Mouse (Mus musculus) pancreas, adult 10 weeks (tissue): ENCODE measurements around the gene Aadat. TPM values are rescaled to one million over a fixed set of nuclear protein-coding genes. Genes with fewer than 3 reads are reported as not detected.

ENCODE experiments used
- polyA plus RNA-seq: library from polyadenylated mRNA; stranded (reverse); fragments of 350-450 nt; fragmentation: Illumina TruSeq; extraction: RNeasy Lipid Tissue Mini Kit (QIAGEN cat#74804); gene quantifications from one replicate; pipeline ENCODE4 v1.2.3, GENCODE M21; 2015; ENCODE audit warnings: low read depth, low replicate concordance; ENCODE audit not compliant: insufficient read depth

The Aadat gene
- polyA plus RNA-seq, result not detected

DNA sequence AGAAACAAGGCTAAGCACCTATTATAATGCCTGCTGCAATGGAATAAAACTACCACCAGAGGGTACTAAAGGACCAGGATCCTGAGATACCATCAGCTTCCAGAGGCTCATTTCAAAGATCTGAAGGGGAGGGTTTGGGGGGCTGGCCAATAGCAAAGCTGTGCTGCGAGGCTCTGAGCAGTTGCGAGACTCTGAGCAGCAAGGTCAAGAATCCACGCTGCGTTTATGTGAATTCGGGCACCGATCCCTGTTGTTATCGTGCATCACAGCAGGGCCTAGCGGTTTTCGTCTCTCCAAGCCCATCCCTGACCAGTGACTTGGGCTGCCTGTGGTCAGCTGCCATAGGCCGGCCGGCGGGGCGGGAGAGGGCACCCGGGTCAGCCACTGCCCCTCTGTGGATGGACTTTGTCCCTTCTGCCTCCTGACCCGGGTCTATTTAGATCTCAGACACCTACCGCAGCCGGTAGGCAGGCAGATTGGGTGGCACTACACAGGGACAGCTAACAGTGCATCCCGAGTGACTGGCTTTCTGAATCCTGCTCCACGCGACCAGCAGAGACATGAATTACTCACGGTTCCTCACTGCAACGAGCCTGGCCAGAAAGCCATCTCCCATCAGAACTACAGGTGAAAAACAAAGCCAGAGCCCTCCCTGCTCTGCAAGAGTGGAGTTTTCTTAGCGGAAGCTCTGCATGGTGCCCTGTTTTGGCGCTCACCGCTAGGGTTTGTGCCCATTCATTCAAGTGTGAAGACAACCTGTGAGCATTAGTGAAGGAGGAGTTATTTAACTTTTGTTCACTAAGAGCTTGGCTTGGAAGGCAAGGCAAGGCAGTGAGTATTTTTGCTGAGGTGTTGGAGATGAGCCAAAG, at the start of gene Aadat:
Gene Aadat (plus strand): TSS at position 280 of the 869 bp plus-strand sequence.

DNA sequence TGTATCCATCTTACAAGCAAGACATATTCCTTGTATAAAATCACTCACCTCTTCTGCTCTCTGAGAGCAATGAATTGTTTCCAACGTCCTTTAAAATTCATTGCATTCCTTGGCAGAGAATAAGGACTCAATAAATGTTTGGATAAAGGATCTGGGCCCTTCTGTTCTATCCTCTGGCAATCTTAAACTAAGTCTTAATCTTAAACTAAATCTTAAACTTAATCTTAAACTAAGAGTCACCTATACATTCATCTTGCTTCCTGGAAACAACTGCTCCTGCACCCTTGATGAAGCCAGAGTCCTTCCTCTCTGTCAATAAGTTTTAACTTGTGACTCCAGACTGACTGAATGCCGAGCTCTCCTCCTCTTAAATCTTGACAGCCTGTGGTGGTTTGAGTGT, 2.6 kb upstream of the Aadat start, which contains the start of gene Gm10283:
Gene Gm10283 (minus strand): TSS at position 101 of the 400 bp plus-strand sequence.

Other genes with a start within 250 kb of the Aadat start
- not detected for gene Gm10283, start 2.7 kb upstream of the Aadat start, polyA plus RNA-seq
- 0.81 TPM for gene Mfap3l, start 126.9 kb downstream of the Aadat start, polyA plus RNA-seq